Mouse (Mus musculus) erythroblast, embryonic 14.5 days (primary cell): ENCODE results near the gene Tank. TPM values are rescaled to one million over a fixed set of nuclear protein-coding genes. Genes with fewer than 3 reads are reported as not detected.

Source experiments
- H3K27me3 ChIP-seq: 2 replicates; pipeline ENCODE4 v1.6.1; 2012; ENCODE audit warnings: inconsistent platforms; ENCODE audit not compliant: control insufficient read depth
- H3K36me3 ChIP-seq: 2 replicates; pipeline ENCODE4 v1.6.1; 2012; ENCODE audit warnings: mild to moderate bottlenecking, inconsistent platforms; ENCODE audit not compliant: control insufficient read depth
- H3K4me1 ChIP-seq: 2 replicates; pipeline ENCODE4 v1.6.1; 2012; ENCODE audit warnings: inconsistent platforms; ENCODE audit not compliant: control insufficient read depth
- H3K4me3 ChIP-seq: replicated peaks from 2 replicates; pipeline ENCODE3; 2012; ENCODE audit warnings: moderate library complexity, mild to moderate bottlenecking, inconsistent platforms
- H3K9me3 ChIP-seq: 2 replicates; pipeline ENCODE4 v1.6.1; 2012; ENCODE audit warnings: low read length, inconsistent platforms, mixed read lengths; ENCODE audit not compliant: control insufficient read depth
- GATA1 ChIP-seq: IDR thresholded peaks from 2 replicates; pipeline ENCODE4 v1.6.1; 2012; ENCODE audit warnings: low read length, inconsistent platforms, mixed read lengths
- TAL1 ChIP-seq: IDR thresholded peaks from 3 replicates; pipeline ENCODE4 v1.6.1; 2012; ENCODE audit warnings: low read length, inconsistent platforms, mixed read lengths
- polyA plus RNA-seq: library from polyadenylated mRNA; stranded (reverse); fragments of >175 nt; gene quantifications from 2 replicates; pipeline ENCODE4 v1.2.3, GENCODE M21; 2012

Tank gene
- polyA plus RNA-seq, 1 experiment, result 0.81 TPM

- Histone ChIP-seq H3K4me3 (no peak overlapping the region), H3K9me3 (no peaks in the 10 kb centered on the region), H3K4me1 (no peaks in the 10 kb centered on the region), H3K27me3 (no peaks in the 10 kb centered on the region), H3K36me3 (no peaks in the 10 kb centered on the region)
- TF ChIP-seq GATA1 (no peak), TAL1 (no peak)
Observed at GRCm38 (mm10) chr2:61576928-61577695, 1.3 kb upstream of the Tank start.

- Histone ChIP-seq H3K9me3 (no peaks in the 10 kb centered on the region), H3K36me3 (no peaks in the 10 kb centered on the region), H3K4me3 (no peak overlapping the region), H3K27me3 (no peaks in the 10 kb centered on the region), H3K4me1 (no peaks in the 10 kb centered on the region)
- TF ChIP-seq TAL1, result no peak
Observed at GRCm38 (mm10) chr2:61577696-61578062, 706 bp upstream of the Tank start.

GRCm38 (mm10) chr2:61579501-61579990 is 1.2 kb downstream of the Tank start:
- H3K27me3 ChIP-seq, result no peaks in the 10 kb centered on the region
- H3K36me3 ChIP-seq, result no peaks in the 10 kb centered on the region

GRCm38 (mm10) chr2:61580091-61580490 is 1.7 kb downstream of the Tank start:
- no peaks in the 10 kb centered on the region for H3K27me3 ChIP-seq
- TF ChIP-seq GATA1, result no peak
- no peak for TF ChIP-seq TAL1
- H3K36me3 ChIP-seq, result no peaks in the 10 kb centered on the region
- no peaks in the 10 kb centered on the region for H3K4me1 ChIP-seq
- no peak overlapping the region for H3K4me3 ChIP-seq
- H3K9me3 ChIP-seq, result no peaks in the 10 kb centered on the region

More at GRCm38 (mm10) chr2:61579501-61579990, 1.2 kb downstream of the Tank start:
- no peaks in the 10 kb centered on the region for H3K9me3 ChIP-seq
- no peak overlapping the region for H3K4me3 ChIP-seq
- TF ChIP-seq GATA1 (no peak), TAL1 (no peak)
- no peaks in the 10 kb centered on the region for H3K4me1 ChIP-seq

- Histone ChIP-seq H3K27me3 (no peaks in the 10 kb centered on the region), H3K4me3 (no peak overlapping the region), H3K36me3 (no peaks in the 10 kb centered on the region), H3K4me1 (no peaks in the 10 kb centered on the region), H3K9me3 (no peaks in the 10 kb centered on the region)
- TF ChIP-seq TAL1 (no peak), GATA1 (no peak)
Observed at GRCm38 (mm10) chr2:61580555-61581080, 2.2 kb downstream of the Tank start.

- Histone ChIP-seq H3K4me1 (no peaks in the 10 kb centered on the region), H3K9me3 (no peaks in the 10 kb centered on the region), H3K27me3 (no peaks in the 10 kb centered on the region), H3K4me3 (no peak overlapping the region), H3K36me3 (no peaks in the 10 kb centered on the region)
- TF ChIP-seq TAL1 (no peak), GATA1 (no peak)
Observed at GRCm38 (mm10) chr2:61582578-61583315, 4.4 kb downstream of the Tank start.

GRCm38 (mm10) chr2:61585447-61585846 is 7.1 kb downstream of the Tank start:
- Histone ChIP-seq H3K4me1 (no peaks in the 10 kb centered on the region), H3K36me3 (no peaks in the 10 kb centered on the region), H3K9me3 (no peaks in the 10 kb centered on the region), H3K4me3 (no peak overlapping the region), H3K27me3 (no peaks in the 10 kb centered on the region)
- no peak for TF ChIP-seq TAL1
- TF ChIP-seq GATA1, result no peak

- TF ChIP-seq GATA1 (no peak), TAL1 (no peak)
Observed at GRCm38 (mm10) chr2:61586166-61586565, 7.8 kb downstream of the Tank start.

GRCm38 (mm10) chr2:61590751-61591150 is 12.4 kb downstream of the Tank start:
- no peaks in the 10 kb centered on the region for H3K9me3 ChIP-seq
- H3K4me3 ChIP-seq, result no peak overlapping the region
- peaks cover 31% of the 10 kb centered on the region for H3K4me1 ChIP-seq
- H3K27me3 ChIP-seq, result no peaks in the 10 kb centered on the region
- TF ChIP-seq TAL1 (no peak), GATA1 (no peak)
- H3K36me3 ChIP-seq, result peaks cover 5% of the 10 kb centered on the region

More at GRCm38 (mm10) chr2:61586166-61586565, 7.8 kb downstream of the Tank start:
- Histone ChIP-seq H3K4me3 (no peak overlapping the region), H3K36me3 (no peaks in the 10 kb centered on the region), H3K9me3 (no peaks in the 10 kb centered on the region), H3K4me1 (peaks cover 2% of the 10 kb centered on the region; the same call in 1 of the 2 replicates), H3K27me3 (no peaks in the 10 kb centered on the region)
